Mouse (Mus musculus) lung, embryonic 15.5 days (tissue): ENCODE measurements around the gene Ints3. TPM values are rescaled to one million over a fixed set of nuclear protein-coding genes. Genes with fewer than 3 reads are reported as not detected.

ENCODE experiments used
- ATAC-seq: fragments of 200-750 bp; cut with Nextera tagmentation; 2 replicates; pipeline ENCODE4 v1.8.0; 2017; ENCODE audit warnings: moderate number of reproducible peaks, borderline replicate concordance; ENCODE audit not compliant: low FRiP score, low TSS enrichment; ENCODE audit errors: extremely low read depth
- H3K27ac ChIP-seq: fragments of 300-500 bp; sonication (generic); 2 replicates; pipeline ENCODE4 v1.5.1; 2015; ENCODE audit warnings: moderate library complexity, mild to moderate bottlenecking, inconsistent platforms
- H3K27me3 ChIP-seq: fragments of 300-500 bp; sonication (generic); 2 replicates; pipeline ENCODE4 v1.6.1; 2015; ENCODE audit warnings: inconsistent platforms
- H3K36me3 ChIP-seq: fragments of 300-500 bp; sonication (generic); 2 replicates; pipeline ENCODE4 v1.6.1; 2015; ENCODE audit warnings: inconsistent platforms
- H3K4me1 ChIP-seq: fragments of 300-500 bp; sonication (generic); 2 replicates; pipeline ENCODE4 v1.6.1; 2015; ENCODE audit warnings: inconsistent platforms
- H3K4me2 ChIP-seq: fragments of 300-500 bp; sonication (generic); 2 replicates; pipeline ENCODE4 v1.6.1; 2015; ENCODE audit warnings: inconsistent platforms, mild to moderate bottlenecking, moderate library complexity
- H3K4me3 ChIP-seq: fragments of 300-500 bp; sonication (generic); 2 replicates; pipeline ENCODE4 v1.5.1; 2015; ENCODE audit warnings: mild to moderate bottlenecking, inconsistent platforms
- H3K9ac ChIP-seq: fragments of 300-500 bp; sonication (generic); 2 replicates; pipeline ENCODE4 v1.6.1; 2015; ENCODE audit warnings: inconsistent platforms
- H3K9me3 ChIP-seq: fragments of 300-500 bp; sonication (generic); 2 replicates; pipeline ENCODE4 v1.6.1; 2016; ENCODE audit warnings: inconsistent platforms
- WGBS: fragments of 180-500 bp; shearing (Covaris S2); methylation state at CpG from one replicate; pipeline ENCODE4 v1.1.7; 2015; 5-methylcytosine and 5-hydroxymethylcytosine counted together
- polyA plus RNA-seq: library from polyadenylated mRNA; unstranded; fragments of >200 nt; fragmentation: Nextera tagmentation; extraction: Ambion mirVana; gene quantifications from 2 replicates; pipeline ENCODE4 v1.2.1, GENCODE M21; 2015

Gene Ints3
- polyA plus RNA-seq, 1 experiment from 2014 or later = 33.3 TPM

DNA sequence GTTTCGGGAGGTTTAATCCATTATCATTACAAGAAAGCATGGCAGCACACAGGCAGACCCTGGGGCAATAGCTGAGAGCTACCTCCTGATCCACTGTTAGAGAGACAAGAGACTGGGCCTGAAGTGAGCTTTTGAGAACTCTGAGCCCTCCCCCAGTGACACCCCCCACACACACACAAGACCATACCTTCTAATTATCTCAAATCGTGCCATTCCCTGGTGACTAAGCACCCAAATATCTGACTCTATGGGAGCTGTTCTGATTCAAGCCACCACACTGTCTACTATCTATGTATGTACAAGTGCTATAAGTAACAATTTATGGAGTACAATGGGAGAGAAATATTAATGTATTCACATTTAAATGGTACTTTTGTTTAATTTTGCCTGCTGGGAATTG is 7.3 kb upstream of the Ints3 start:
- Histone ChIP-seq H3K27me3 (no peaks in the 10 kb centered on the region), H3K4me2 (no peak overlapping the region), H3K4me1 (peaks cover 5% of the 10 kb centered on the region), H3K27ac (no peak overlapping the region), H3K4me3 (no peak overlapping the region), H3K9ac (no peak overlapping the region), H3K9me3 (no peaks in the 10 kb centered on the region), H3K36me3 (no peaks in the 10 kb centered on the region)
- ATAC-seq = no peak
- 78% methylated on average over 2 of the region's 2 CpGs for WGBS

DNA sequence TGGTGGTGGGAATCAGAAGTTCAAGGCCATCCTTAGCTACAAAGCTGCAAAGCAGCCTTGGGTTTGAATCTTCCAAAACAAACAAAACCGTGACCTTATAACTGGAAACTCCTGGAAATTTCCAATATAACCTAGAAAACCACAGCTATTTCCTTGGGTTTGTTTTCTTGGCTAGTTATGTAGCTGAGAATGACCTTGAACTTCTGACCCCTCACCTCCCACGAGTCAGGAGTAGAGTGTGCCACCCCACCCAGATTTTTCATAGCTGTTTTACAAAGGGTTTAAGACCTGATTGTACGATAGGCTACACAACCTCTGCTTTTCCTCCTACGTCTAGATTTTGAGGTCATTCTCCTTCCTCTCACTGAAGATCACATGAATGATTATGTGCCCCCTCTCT is 3.7 kb upstream of the Ints3 start:
- Histone ChIP-seq H3K36me3 (no peaks in the 10 kb centered on the region), H3K4me1 (peaks cover 11% of the 10 kb centered on the region), H3K27me3 (no peaks in the 10 kb centered on the region), H3K9me3 (no peaks in the 10 kb centered on the region), H3K9ac (no peak overlapping the region), H3K4me2 (no peak overlapping the region), H3K27ac (no peak overlapping the region), H3K4me3 (no peak overlapping the region)
- no peak for ATAC-seq
- 60% methylated on average over 4 of the region's 4 CpGs for WGBS

DNA sequence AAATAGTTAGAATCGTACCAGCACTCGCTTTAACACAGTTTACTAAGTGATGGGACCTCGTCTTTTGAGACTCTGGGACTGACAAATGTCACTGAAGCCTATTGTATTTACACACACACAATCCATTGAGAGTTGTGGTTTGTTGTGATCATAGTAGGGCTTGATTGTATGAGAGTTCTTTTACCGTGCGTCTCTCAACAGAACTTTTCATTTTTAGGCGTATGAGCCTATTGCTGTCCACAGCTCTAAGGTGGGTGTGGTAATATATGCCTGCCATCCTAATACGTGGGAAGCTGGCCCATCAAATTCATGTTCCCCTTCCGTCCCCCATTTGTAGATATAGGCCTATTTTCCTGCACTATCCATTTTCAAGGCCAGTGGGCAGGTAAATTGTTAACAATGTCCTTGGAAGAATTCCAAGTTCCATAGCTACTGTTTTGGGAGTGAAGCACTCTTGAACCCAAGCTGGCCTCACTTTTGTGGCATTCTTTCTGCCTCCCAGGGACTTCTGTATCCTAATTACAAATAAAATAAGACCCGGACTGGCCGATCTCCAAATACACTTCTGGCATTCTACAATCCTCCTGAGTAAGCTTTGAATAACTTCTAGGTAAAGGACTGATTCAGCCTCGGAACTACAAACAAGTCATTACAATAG is 780 bp upstream of the Ints3 start:
- WGBS = 42% methylated on average over 11 of the region's 11 CpGs

DNA sequence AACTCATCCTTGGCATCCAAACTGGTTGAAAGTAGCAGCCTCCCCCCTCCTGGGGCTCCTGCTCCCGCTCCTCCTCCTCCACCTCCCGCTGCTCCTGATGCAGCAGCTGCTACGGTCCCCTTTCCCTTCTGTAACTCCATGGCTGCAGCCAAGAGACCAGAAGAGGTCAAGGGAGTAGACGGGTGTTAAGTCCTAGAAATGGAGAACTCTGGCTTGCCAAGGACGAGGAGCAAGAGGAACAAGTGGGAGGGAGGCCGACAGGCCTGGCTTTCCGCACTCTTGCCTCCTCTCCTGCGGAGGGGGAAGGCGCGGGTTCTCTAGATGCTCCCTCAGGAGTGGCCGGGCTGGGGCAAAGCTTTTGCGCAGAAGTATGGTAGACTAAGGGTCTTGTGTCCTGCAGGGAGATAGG is 607 bp downstream of the Ints3 start:
- H3K9me3 ChIP-seq = no peaks in the 10 kb centered on the region
- 0 out of 2 replicates have a peak, but pooled peaks cover 2% of the 10 kb centered on the region for H3K36me3 ChIP-seq
- H3K27ac ChIP-seq = peak overlapping the region; percentile 98
- H3K4me3 ChIP-seq = peak overlapping the region; percentile 73
- peaks cover 36% of the 10 kb centered on the region for H3K4me1 ChIP-seq
- peak overlapping the region; percentile 89 for H3K4me2 ChIP-seq
- WGBS = under 1% methylated on average over 12 of the region's 12 CpGs
- peak overlapping the region; percentile 89 for H3K9ac ChIP-seq
- H3K27me3 ChIP-seq = no peaks in the 10 kb centered on the region
- peak; percentile 11 for ATAC-seq

More for the DNA sequence above, 780 bp upstream of the Ints3 start:
- ATAC-seq = no peak
- H3K4me3 ChIP-seq = peak overlapping the region; percentile 73
- peak overlapping the region; percentile 89 for H3K4me2 ChIP-seq
- H3K36me3 ChIP-seq = 0 out of 2 replicates have a peak, but pooled peaks cover 2% of the 10 kb centered on the region
- H3K4me1 ChIP-seq = peaks cover 29% of the 10 kb centered on the region
- H3K27ac ChIP-seq = peak overlapping the region; percentile 91
- no peaks in the 10 kb centered on the region for H3K27me3 ChIP-seq
- H3K9ac ChIP-seq = peak overlapping the region; percentile 24; the same call in 1 of the 2 replicates
- no peaks in the 10 kb centered on the region for H3K9me3 ChIP-seq

DNA sequence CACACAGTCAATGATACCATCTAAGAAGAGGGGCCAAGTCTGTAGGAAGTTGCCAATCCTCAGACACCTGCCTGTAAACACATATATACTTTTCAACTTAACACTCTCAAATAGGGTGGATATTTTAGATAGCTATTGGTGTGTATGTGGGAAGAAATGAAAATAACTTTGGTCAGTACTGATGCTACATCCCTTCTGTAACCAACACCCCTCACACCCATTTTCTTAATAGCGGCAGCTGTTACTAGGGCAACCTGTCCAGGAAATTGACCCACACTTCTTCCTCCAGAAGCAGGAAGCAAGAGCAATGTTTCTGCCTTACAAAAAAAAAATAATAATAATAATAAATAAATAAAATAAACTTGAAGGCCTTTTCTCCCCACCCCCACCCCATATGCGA is 1.1 kb downstream of the Ints3 start:
- 13% methylated on average over 2 of the region's 2 CpGs for WGBS
- H3K4me3 ChIP-seq = peak overlapping the region; percentile 73
- H3K27ac ChIP-seq = peak overlapping the region; percentile 98
- H3K27me3 ChIP-seq = no peaks in the 10 kb centered on the region
- 0 out of 2 replicates have a peak, but pooled peaks cover 2% of the 10 kb centered on the region for H3K36me3 ChIP-seq
- no peak for ATAC-seq
- peak overlapping the region; percentile 89 for H3K9ac ChIP-seq
- H3K4me1 ChIP-seq = peaks cover 36% of the 10 kb centered on the region
- no peaks in the 10 kb centered on the region for H3K9me3 ChIP-seq
- H3K4me2 ChIP-seq = peak overlapping the region; percentile 89

DNA sequence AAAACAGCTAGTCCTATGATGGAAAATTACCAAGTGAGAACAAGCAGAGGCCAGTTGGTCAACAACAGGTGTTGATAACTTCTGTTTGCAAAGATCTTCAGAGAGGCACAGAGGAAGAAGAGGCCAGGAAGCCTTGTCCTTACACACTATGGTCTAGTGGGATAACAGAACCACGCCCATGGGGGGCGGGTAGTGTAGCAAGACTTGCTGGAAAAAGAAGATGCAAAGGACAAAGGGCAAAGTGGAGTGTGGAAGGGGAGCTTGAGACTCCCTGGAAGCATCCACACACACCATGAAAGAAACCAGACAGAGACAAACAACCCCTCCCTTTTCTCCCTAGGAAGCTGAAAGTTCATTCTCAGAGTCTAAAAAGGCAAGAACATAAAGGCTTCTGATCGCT is 3.8 kb downstream of the Ints3 start:
- Histone ChIP-seq H3K27me3 (no peaks in the 10 kb centered on the region), H3K9me3 (no peaks in the 10 kb centered on the region), H3K27ac (no peak overlapping the region), H3K9ac (no peak overlapping the region), H3K4me1 (peaks cover 36% of the 10 kb centered on the region), H3K36me3 (0 out of 2 replicates have a peak, but pooled peaks cover 2% of the 10 kb centered on the region), H3K4me2 (no peak overlapping the region), H3K4me3 (no peak overlapping the region)
- ATAC-seq = no peak
- WGBS = 88% methylated on average over 3 of the region's 3 CpGs

DNA sequence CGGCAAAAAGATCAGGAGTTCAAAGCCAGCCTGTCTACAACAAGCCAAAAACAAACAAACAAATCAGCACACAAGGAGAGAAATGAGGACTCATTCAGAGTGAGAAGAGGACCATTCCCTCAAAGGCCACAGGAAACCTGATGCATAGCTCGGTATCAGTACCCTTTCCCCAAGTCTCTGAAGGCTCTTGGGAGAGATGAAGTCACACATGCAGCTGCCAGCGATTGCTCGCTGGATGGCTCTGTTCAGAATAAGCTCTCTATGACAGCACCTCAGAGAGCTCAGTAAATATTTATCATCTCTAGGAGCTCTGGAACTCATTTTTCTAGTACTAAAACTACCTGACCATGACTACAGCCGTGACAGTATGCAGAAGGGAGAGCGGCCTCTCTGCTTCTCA is 5.2 kb downstream of the Ints3 start:
- H3K27ac ChIP-seq = no peak overlapping the region
- H3K9ac ChIP-seq = no peak overlapping the region
- peaks cover 30% of the 10 kb centered on the region for H3K4me1 ChIP-seq

DNA sequence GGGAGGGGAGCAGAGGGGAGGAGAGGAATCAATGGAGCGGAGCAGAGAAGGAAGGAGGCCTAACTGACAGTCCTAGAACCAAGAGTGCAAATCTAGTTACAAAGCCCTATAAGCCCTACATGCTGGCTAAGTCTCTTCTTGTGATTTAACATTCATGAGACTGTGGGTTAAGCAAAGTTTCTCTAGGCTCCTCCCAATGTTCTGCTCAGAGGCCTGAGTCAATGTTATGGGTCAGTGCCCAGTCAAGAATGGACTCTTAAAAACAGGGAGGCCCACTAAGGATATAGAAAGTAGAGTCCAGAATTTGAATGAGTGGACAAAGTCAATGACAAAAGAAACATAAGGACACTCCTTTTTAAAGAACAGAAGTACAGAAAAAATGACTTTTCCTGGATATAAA is 5.8 kb downstream of the Ints3 start:
- no peak overlapping the region for H3K27ac ChIP-seq
- WGBS = 80% methylated on average over 1 of the region's 1 CpGs

More for the DNA sequence above, 5.2 kb downstream of the Ints3 start:
- Histone ChIP-seq H3K27me3 (no peaks in the 10 kb centered on the region), H3K9me3 (no peaks in the 10 kb centered on the region), H3K4me2 (no peak overlapping the region), H3K4me3 (no peak overlapping the region), H3K36me3 (peaks cover 10% of the 10 kb centered on the region)
- no peak for ATAC-seq
- WGBS = 70% methylated on average over 6 of the region's 6 CpGs

DNA sequence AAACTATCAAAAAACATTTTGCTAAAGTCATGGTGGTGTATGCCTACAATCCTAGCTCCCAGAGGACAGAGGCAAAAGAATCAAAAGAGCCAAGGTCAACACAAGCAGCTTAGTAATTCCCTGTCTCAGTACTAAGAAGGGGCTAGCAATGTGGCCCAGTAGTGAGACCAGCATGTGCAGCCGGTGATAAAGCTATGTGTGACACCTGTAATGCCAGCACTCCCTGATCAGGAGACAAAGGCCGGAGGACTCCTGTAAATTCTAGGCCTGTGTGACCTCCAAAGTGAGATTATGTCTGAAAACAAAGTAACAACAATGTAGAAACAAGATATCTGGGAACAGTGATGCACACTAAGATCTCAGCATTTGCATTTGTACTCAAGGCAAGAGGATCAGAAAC is 7.9 kb downstream of the Ints3 start:
- H3K9me3 ChIP-seq = no peaks in the 10 kb centered on the region
- H3K27me3 ChIP-seq = no peaks in the 10 kb centered on the region
- 76% methylated on average over 2 of the region's 2 CpGs for WGBS
- ATAC-seq = no peak
- H3K4me3 ChIP-seq = no peak overlapping the region
- no peak overlapping the region for H3K27ac ChIP-seq
- no peak overlapping the region for H3K9ac ChIP-seq
- peaks cover 30% of the 10 kb centered on the region for H3K36me3 ChIP-seq
- peaks cover 15% of the 10 kb centered on the region for H3K4me1 ChIP-seq
- no peak overlapping the region for H3K4me2 ChIP-seq

More for the DNA sequence above, 5.8 kb downstream of the Ints3 start:
- Histone ChIP-seq H3K4me1 (peaks cover 30% of the 10 kb centered on the region), H3K36me3 (peaks cover 16% of the 10 kb centered on the region), H3K27me3 (no peaks in the 10 kb centered on the region), H3K9ac (no peak overlapping the region), H3K4me2 (no peak overlapping the region), H3K9me3 (no peaks in the 10 kb centered on the region), H3K4me3 (no peak overlapping the region)
- ATAC-seq = no peak

DNA sequence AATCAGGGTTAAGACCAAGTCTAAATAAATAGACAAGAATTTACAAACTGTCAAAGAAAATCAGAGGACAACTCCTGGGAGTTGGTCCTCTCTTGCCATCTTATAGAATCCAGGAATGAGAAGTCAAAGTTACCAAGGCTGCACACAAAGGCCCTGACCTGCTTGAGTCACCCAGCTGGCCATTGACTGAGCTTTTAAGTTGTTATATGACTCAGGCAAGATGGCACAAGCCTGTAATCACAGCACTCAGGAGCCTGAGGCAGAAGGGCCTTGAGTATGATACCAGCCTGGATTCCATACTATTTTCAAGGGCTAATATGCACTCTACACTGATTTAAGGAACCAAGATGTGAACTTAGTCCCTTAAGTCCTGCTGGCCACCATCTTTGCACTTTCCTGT is 9.9 kb downstream of the Ints3 start:
- Histone ChIP-seq H3K27me3 (no peaks in the 10 kb centered on the region), H3K4me1 (0 out of 2 replicates have a peak, but pooled peaks cover 4% of the 10 kb centered on the region), H3K9me3 (no peaks in the 10 kb centered on the region), H3K4me3 (no peak overlapping the region), H3K36me3 (peaks cover 44% of the 10 kb centered on the region), H3K27ac (no peak overlapping the region), H3K4me2 (no peak overlapping the region), H3K9ac (no peak overlapping the region)
- no peak for ATAC-seq

DNA sequence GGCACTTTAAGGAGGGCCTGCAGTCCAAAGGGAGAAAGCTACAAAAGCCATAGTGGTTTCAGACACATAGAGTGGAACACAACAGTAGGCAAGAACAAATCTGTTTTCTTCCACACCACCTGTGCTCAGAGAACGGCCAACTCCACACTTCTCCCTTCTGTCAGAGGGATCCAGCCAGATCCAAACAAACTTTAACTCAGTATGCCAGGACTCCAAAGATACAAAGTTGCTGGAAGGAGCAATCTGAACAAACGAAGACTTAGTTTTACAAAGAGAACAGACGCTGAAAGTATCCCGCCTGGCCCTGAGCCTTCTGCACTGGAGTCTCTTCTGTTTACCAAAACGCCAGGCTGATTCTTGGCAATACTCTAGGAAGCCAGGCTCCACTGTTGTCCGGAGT is 12.7 kb downstream of the Ints3 start:
- 79% methylated on average over 6 of the region's 6 CpGs for WGBS
- Histone ChIP-seq H3K4me3 (no peak overlapping the region), H3K27me3 (no peaks in the 10 kb centered on the region), H3K27ac (no peak overlapping the region), H3K4me1 (no peaks in the 10 kb centered on the region), H3K36me3 (peaks cover 68% of the 10 kb centered on the region), H3K9ac (no peak overlapping the region), H3K9me3 (no peaks in the 10 kb centered on the region), H3K4me2 (no peak overlapping the region)
- no peak for ATAC-seq

DNA sequence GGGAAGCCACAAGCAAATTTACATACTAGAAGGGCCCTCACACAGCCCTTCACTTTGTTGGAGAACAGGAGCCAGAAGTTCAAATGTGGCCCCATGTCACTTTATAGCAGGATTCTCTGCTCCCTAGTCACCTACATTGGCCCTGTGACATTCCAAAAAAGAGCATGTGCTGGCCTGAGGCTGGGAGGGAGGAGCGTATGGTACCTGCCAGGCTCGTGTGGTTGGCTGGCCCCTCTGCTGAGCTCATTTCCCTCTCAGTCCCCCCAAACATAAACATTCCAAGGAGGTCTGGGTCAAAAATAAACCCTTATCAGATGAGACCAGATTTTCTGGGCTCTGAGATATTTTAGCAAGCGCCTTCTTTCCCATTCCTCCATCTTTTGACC is 20.4 kb downstream of the Ints3 start:
- Histone ChIP-seq H3K4me1 (0 out of 2 replicates have a peak, but pooled peaks cover 6% of the 10 kb centered on the region), H3K9me3 (no peaks in the 10 kb centered on the region), H3K4me3 (no peak overlapping the region), H3K9ac (no peak overlapping the region), H3K4me2 (no peak overlapping the region), H3K36me3 (peaks cover 79% of the 10 kb centered on the region), H3K27me3 (no peaks in the 10 kb centered on the region), H3K27ac (no peak overlapping the region)
- 29% methylated on average over 3 of the region's 3 CpGs for WGBS
- 0 out of 2 replicates have a peak, but pooled peaks have one; percentile 46 for ATAC-seq
